Mouse (Mus musculus): ENCODE data around the gene Tmem200b.

- TF ChIP-seq POLR2A (IDR thresholded peaks at IDR 0.05; ENCODE audit: control insufficient read depth, low read depth, low read length): no peak
- TF ChIP-seq CTCF (IDR thresholded peaks at IDR 0.05; ENCODE audit: control insufficient read depth, insufficient read depth, insufficient replicate concordance, low read depth, low read length): no peak
Observed at GRCm38 (mm10) chr4:131929146-131929545, 7.6 kb downstream of the Tmem200b start.
